Mouse (Mus musculus): ENCODE data around the gene Arhgef28. TPM values are rescaled to one million over a fixed set of nuclear protein-coding genes. Genes with fewer than 3 reads are reported as not detected.

Gene Arhgef28
- polyA plus RNA-seq, 1 experiment from 2014 or later, result 8.6 TPM

DNA sequence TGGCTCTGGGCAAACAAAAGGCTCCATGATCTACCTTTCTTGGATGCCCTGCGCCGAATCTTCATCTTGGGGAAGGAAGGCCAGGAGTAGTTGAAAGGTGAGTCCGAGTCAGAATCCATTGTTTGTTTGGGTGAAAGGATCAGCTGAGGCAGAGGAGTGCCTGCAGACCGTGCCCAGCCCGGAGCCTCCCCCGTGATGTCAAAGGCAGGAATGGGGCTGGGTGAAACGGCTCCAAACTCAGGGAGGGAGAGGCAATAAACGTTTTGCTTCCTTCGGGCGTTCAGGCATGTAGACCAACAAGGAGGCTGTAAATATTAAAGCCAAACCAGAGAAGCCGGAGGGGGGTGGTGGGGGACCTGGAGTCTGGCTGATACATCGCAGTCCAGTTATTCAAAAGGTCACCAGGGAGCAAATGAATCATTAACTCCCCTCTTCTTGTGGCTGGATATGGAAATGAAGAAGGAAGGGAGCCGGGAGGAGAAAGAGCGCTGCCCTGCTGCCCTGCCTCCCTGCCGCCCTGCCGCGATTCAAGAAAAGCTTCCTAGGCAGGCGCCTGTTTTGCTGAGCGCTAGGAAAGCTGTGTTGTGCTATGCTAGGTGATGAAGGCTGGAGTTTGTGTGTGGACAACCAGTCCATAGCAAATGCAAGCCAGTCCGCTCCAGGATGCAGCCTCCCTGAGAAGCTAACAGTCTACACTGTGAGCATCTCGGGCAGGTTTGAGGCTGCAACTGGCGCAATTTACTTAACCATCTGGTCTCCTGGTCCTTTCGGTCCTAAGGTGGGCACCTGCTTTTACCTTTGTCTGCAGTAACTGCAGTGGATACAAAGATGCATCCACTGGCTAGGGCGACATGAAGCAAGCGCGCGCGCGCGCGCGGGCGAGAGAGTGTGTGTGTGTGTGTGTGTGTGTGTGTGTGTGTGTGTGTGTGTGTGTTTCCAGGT lies 190.0 kb downstream of the Arhgef28 start:
- H3K36me3 ChIP-seq (replicated peaks; ENCODE audit: control insufficient read depth, insufficient read depth, low read depth, low read length), result no peaks in the 10 kb centered on the region
- ATAC-seq (replicated peaks; ENCODE audit: insufficient number of reproducible peaks, low FRiP score, low TSS enrichment, low read depth) (peak; percentile 7; the same call in 1 of the 2 replicates), DNase-seq (ENCODE audit: low spot score) (peak; percentile 49)
- H3K9ac ChIP-seq (replicated peaks; ENCODE audit: low read length), result peak overlapping the region; percentile 56
- H3K4me3 ChIP-seq (ENCODE audit: low read depth, low read length), result peak overlapping the region; percentile 42
- 8% methylated on average over 33 of the region's 33 CpGs for WGBS
- H3K27me3 ChIP-seq (ENCODE audit: control insufficient read depth, insufficient read depth, low read length), result no peaks in the 10 kb centered on the region
- H3K27ac ChIP-seq (replicated peaks; ENCODE audit: low read depth, low read length), result no peak overlapping the region
- peak overlapping the region; percentile 79 for H3K4me2 ChIP-seq (ENCODE audit: low read depth, low read length)
- no peaks in the 10 kb centered on the region for H3K4me1 ChIP-seq (ENCODE audit: control insufficient read depth, insufficient read depth, low read length)
- H3K9me3 ChIP-seq (replicated peaks; ENCODE audit: control insufficient read depth, low read length), result no peaks in the 10 kb centered on the region

DNA sequence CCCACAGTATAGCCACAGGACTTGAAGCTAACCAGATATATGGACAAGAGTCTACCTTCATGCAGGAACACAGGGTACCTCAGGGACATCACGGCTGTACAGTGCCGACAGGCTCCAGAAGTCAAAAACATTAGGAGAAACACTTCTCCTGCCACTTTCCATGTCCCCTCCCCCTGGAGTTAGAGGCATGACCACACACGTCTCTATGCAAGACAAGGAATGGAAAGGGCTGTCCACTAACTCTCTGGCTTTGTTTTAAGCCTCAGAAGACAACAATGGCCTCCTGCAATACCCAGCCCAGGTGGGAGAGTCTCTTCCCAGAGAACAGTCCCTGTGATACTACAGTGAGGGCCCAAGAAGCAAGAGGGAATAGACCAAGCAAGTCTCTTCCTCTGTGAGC lies 191.3 kb downstream of the Arhgef28 start:
- no peak overlapping the region for H3K27ac ChIP-seq (replicated peaks; ENCODE audit: low read depth, low read length)
- no peak overlapping the region for H3K9ac ChIP-seq (replicated peaks; ENCODE audit: low read length)
- H3K4me1 ChIP-seq (ENCODE audit: control insufficient read depth, insufficient read depth, low read length), result no peaks in the 10 kb centered on the region
- no peak overlapping the region for H3K4me3 ChIP-seq (ENCODE audit: low read depth, low read length)
- no peak overlapping the region for H3K4me2 ChIP-seq (ENCODE audit: low read depth, low read length)
- no peak for DNase-seq (ENCODE audit: low spot score)
- no peak for ATAC-seq (replicated peaks; ENCODE audit: insufficient number of reproducible peaks, low FRiP score, low TSS enrichment, low read depth)
- H3K36me3 ChIP-seq (replicated peaks; ENCODE audit: control insufficient read depth, insufficient read depth, low read depth, low read length), result no peaks in the 10 kb centered on the region
- H3K27me3 ChIP-seq (ENCODE audit: control insufficient read depth, insufficient read depth, low read length), result no peaks in the 10 kb centered on the region
- WGBS, result 71% methylated on average over 3 of the region's 3 CpGs
- no peaks in the 10 kb centered on the region for H3K9me3 ChIP-seq (replicated peaks; ENCODE audit: control insufficient read depth, low read length)

DNA sequence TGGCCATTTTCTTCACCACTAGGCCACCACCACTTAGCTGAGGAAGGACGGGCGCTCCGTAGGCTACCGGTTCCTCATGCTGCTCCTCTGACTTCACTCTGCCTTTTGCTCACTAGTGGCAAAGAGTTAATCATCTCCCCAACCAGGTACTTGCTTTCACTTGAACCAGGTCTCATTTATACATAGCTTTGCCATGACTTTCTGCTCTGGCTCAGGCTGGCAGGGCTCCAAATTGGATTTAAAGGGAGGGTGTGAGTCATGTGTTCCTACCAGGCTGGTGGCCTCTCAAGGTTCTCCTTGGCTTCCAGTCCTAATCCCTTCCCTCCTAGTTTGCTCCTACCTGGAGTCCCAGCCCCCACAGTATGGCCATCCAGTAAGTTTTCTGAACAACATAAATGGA lies 192.5 kb downstream of the Arhgef28 start:
- H3K4me1 ChIP-seq (ENCODE audit: control insufficient read depth, insufficient read depth, low read length), result no peaks in the 10 kb centered on the region
- 98% methylated on average over 4 of the region's 4 CpGs for WGBS
- H3K4me3 ChIP-seq (ENCODE audit: low read depth, low read length), result no peak overlapping the region
- no peak overlapping the region for H3K4me2 ChIP-seq (ENCODE audit: low read depth, low read length)
- H3K27me3 ChIP-seq (ENCODE audit: control insufficient read depth, insufficient read depth, low read length), result no peaks in the 10 kb centered on the region
- no peak overlapping the region for H3K9ac ChIP-seq (replicated peaks; ENCODE audit: low read length)
- no peak overlapping the region for H3K27ac ChIP-seq (replicated peaks; ENCODE audit: low read depth, low read length)
- DNase-seq (ENCODE audit: low spot score) (no peak), ATAC-seq (replicated peaks; ENCODE audit: insufficient number of reproducible peaks, low FRiP score, low TSS enrichment, low read depth) (no peak)
- H3K36me3 ChIP-seq (replicated peaks; ENCODE audit: control insufficient read depth, insufficient read depth, low read depth, low read length), result no peaks in the 10 kb centered on the region
- no peaks in the 10 kb centered on the region for H3K9me3 ChIP-seq (replicated peaks; ENCODE audit: control insufficient read depth, low read length)

DNA sequence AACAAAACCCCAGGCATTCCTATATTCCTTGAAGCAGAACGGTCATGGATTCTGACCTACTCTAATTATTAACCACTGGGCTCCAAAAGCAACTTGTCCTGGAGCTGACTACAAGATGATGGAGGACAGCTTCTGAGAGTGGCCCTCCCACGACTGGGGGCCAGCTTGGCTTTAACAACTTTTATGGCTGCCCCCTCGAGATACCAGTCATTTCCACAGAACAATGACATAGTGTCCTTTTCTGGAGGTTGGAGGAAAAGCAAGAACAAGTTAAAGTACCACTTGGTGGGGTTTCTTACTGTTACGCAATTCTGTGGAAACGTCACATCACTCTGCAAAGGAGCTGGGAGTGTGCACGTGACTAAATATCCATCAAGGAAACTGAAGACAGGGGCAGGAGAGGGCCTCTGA lies 194.3 kb downstream of the Arhgef28 start:
- H3K9ac ChIP-seq (replicated peaks; ENCODE audit: low read length), result no peak overlapping the region
- WGBS, result 69% methylated on average over 6 of the region's 6 CpGs
- no peak overlapping the region for H3K27ac ChIP-seq (replicated peaks; ENCODE audit: low read depth, low read length)
- DNase-seq (ENCODE audit: low spot score) (no peak), ATAC-seq (replicated peaks; ENCODE audit: insufficient number of reproducible peaks, low FRiP score, low TSS enrichment, low read depth) (no peak)
- H3K9me3 ChIP-seq (replicated peaks; ENCODE audit: control insufficient read depth, low read length), result no peaks in the 10 kb centered on the region
- H3K36me3 ChIP-seq (replicated peaks; ENCODE audit: control insufficient read depth, insufficient read depth, low read depth, low read length), result no peaks in the 10 kb centered on the region
- H3K4me2 ChIP-seq (ENCODE audit: low read depth, low read length), result no peak overlapping the region
- no peaks in the 10 kb centered on the region for H3K4me1 ChIP-seq (ENCODE audit: control insufficient read depth, insufficient read depth, low read length)
- no peaks in the 10 kb centered on the region for H3K27me3 ChIP-seq (ENCODE audit: control insufficient read depth, insufficient read depth, low read length)
- H3K4me3 ChIP-seq (ENCODE audit: low read depth, low read length), result no peak overlapping the region

DNA sequence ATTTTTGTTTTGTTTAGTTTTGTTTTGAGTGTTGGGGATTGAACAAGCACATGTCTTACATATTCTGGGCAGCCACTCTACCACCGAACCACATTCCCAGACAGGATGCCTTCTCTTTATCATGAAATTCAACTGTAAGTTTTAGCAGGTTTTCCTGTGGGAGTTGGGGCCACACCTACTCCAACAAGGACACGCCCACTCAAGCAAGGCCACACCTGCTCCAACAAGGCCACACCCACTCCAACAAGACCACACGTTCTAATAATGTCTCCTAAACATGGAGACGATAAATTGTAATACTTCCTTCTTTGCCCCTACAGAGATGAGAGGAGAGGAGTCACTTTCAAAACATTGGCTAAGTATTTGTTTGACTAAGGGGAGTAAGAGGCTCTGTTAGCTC lies 197.2 kb downstream of the Arhgef28 start:
- Histone ChIP-seq H3K4me1 (ENCODE audit: control insufficient read depth, insufficient read depth, low read length) (no peaks in the 10 kb centered on the region), H3K4me2 (ENCODE audit: low read depth, low read length) (no peak overlapping the region), H3K4me3 (ENCODE audit: low read depth, low read length) (no peak overlapping the region), H3K36me3 (replicated peaks; ENCODE audit: control insufficient read depth, insufficient read depth, low read depth, low read length) (no peaks in the 10 kb centered on the region), H3K27ac (replicated peaks; ENCODE audit: low read depth, low read length) (no peak overlapping the region), H3K9ac (replicated peaks; ENCODE audit: low read length) (no peak overlapping the region), H3K27me3 (ENCODE audit: control insufficient read depth, insufficient read depth, low read length) (no peaks in the 10 kb centered on the region), H3K9me3 (replicated peaks; ENCODE audit: control insufficient read depth, low read length) (no peaks in the 10 kb centered on the region)
- ATAC-seq (replicated peaks; ENCODE audit: insufficient number of reproducible peaks, low FRiP score, low TSS enrichment, low read depth) (no peak), DNase-seq (ENCODE audit: low spot score) (no peak)
- 63% methylated on average over 4 of the region's 4 CpGs for WGBS

DNA sequence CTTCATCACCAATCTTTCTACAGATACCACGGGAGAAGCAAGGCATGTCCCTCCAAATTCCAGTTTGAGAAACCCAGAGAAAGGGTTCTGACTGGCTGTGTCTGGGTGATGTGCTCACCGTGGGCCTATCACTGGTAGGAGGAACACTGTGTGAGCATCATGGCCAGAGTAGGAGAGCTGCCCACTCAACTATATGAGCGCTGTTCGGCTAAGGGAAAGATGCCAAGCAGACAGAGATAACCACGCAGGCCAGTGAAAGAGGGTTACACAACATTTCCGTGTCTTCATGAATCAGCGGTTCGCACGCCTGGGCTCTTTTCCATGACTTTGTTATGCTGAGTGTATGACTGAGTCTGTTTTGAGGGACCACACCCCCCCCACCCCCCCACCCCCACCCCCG lies 197.7 kb downstream of the Arhgef28 start:
- DNase-seq (ENCODE audit: low spot score), result no peak
- Histone ChIP-seq H3K9ac (replicated peaks; ENCODE audit: low read length) (no peak overlapping the region), H3K27ac (replicated peaks; ENCODE audit: low read depth, low read length) (no peak overlapping the region), H3K4me3 (ENCODE audit: low read depth, low read length) (no peak overlapping the region), H3K36me3 (replicated peaks; ENCODE audit: control insufficient read depth, insufficient read depth, low read depth, low read length) (no peaks in the 10 kb centered on the region), H3K27me3 (ENCODE audit: control insufficient read depth, insufficient read depth, low read length) (no peaks in the 10 kb centered on the region), H3K9me3 (replicated peaks; ENCODE audit: control insufficient read depth, low read length) (no peaks in the 10 kb centered on the region), H3K4me1 (ENCODE audit: control insufficient read depth, insufficient read depth, low read length) (no peaks in the 10 kb centered on the region), H3K4me2 (ENCODE audit: low read depth, low read length) (no peak overlapping the region)
- WGBS, result 94% methylated on average over 10 of the region's 10 CpGs
- ATAC-seq (replicated peaks; ENCODE audit: insufficient number of reproducible peaks, low FRiP score, low TSS enrichment, low read depth), result no peak

DNA sequence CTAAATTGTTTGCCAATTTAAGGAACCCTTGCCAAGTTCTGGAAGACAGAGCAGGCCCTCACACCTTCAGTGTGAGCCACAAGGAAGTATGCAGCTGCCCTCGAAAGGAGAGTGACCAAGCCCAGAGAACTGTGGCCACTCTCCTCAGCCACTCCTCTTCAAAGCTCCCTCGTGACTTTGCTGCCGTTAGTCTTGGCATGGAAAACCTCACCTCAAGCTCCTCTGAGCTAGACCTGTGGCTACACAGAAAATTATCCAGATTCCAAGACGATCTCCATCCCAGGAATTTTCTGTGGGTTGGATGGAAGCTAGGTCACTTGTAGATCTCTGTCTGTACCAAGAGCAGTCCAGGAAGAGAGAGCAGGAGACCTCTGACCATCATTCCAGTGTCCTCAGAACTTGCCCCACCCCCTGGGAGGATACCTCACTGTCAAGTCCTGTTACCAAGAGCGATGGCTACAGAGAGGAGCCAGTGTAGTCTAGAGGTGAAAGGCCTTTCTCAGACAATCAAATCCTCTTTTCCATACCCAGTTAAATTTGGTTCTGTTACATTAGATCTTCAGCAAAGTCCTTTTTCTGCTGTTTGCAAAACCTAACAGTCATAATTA lies 200.5 kb downstream of the Arhgef28 start:
- DNase-seq (ENCODE audit: low spot score), result no peak
- H3K4me2 ChIP-seq (ENCODE audit: low read depth, low read length), result no peak overlapping the region
- H3K27me3 ChIP-seq (ENCODE audit: control insufficient read depth, insufficient read depth, low read length), result no peaks in the 10 kb centered on the region
- WGBS, result 84% methylated on average over 5 of the region's 5 CpGs
- H3K9me3 ChIP-seq (replicated peaks; ENCODE audit: control insufficient read depth, low read length), result no peaks in the 10 kb centered on the region
- no peak overlapping the region for H3K9ac ChIP-seq (replicated peaks; ENCODE audit: low read length)
- H3K4me3 ChIP-seq (ENCODE audit: low read depth, low read length), result no peak overlapping the region
- no peaks in the 10 kb centered on the region for H3K4me1 ChIP-seq (ENCODE audit: control insufficient read depth, insufficient read depth, low read length)
- H3K27ac ChIP-seq (replicated peaks; ENCODE audit: low read depth, low read length), result no peak overlapping the region
- ATAC-seq (replicated peaks; ENCODE audit: insufficient number of reproducible peaks, low FRiP score, low TSS enrichment, low read depth), result no peak
- H3K36me3 ChIP-seq (replicated peaks; ENCODE audit: control insufficient read depth, insufficient read depth, low read depth, low read length), result no peaks in the 10 kb centered on the region

All from embryonic facial prominence, embryonic 11.5 days (tissue).